Mouse (Mus musculus): ENCODE measurements at regions not wholly inside any gene's neighbourhood (a gene's known extent, or its start where the extent isn't known, plus 50 kb on each side); places are given as distances from the start of the nearest gene placed in this dataset.

DNA sequence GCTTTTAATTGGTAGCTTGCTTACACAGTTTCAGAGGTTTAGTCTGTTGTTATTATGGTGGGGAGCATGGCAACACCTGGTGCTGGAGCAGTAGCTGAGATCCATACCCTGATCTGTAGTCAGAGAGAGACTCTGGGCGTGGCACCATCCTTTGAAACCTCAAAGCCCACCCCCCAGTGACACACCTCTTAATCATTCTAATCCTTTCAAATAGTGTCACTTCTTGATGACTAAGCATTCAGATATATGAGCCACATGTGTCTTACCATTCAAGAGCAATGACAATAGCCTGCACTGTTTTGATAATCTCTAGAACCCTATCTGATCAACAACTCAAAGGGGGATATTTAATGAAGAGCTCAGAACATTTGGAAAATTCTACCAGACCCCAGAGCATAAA lies 57.6 kb upstream of the Mroh9 start:
- Histone ChIP-seq H3K9ac (ENCODE audit: low read depth, low read length) (no peak overlapping the region), H3K36me3 (ENCODE audit: control insufficient read depth, insufficient read depth, low read length) (no peaks in the 10 kb centered on the region), H3K9me3 (ENCODE audit: control insufficient read depth, low read length) (no peaks in the 10 kb centered on the region), H3K27me3 (replicated peaks; ENCODE audit: control insufficient read depth, insufficient read depth, low read length) (no peaks in the 10 kb centered on the region), H3K4me3 (ENCODE audit: low read depth, low read length) (no peak overlapping the region), H3K4me1 (ENCODE audit: control insufficient read depth, insufficient read depth, low read length) (no peaks in the 10 kb centered on the region), H3K4me2 (ENCODE audit: low read depth, low read length) (no peak overlapping the region), H3K27ac (replicated peaks; ENCODE audit: low read depth, low read length) (no peak overlapping the region)
- no peak for ATAC-seq (ENCODE audit: low read depth)
- DNase-seq (ENCODE audit: low spot score) = no peak
- 95% methylated on average over 1 of the region's 1 CpGs for WGBS

DNA sequence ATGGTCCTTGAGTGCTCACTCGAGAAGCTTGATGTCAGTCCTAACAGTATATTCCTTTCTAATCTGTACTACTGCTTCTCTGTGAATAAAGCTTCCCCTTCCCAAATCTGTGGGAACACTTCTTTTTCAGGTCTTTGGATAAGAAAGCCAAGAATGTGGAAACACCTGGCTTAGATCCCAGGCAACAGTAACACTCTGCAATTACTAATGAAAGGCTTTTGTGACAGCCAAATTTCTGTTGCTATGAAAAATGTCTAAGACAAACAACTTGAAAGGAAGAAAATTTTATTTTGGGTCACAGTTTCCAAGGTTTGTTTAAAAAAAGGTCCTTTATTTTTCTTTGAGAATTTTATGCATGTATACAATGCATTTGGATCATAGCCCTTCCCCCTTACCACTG lies 56.0 kb upstream of the Mroh9 start:
- ATAC-seq (ENCODE audit: low read depth) = no peak
- no peak overlapping the region; the same call in 1 of the 2 replicates for H3K27ac ChIP-seq (replicated peaks; ENCODE audit: low read depth, low read length)

DNA sequence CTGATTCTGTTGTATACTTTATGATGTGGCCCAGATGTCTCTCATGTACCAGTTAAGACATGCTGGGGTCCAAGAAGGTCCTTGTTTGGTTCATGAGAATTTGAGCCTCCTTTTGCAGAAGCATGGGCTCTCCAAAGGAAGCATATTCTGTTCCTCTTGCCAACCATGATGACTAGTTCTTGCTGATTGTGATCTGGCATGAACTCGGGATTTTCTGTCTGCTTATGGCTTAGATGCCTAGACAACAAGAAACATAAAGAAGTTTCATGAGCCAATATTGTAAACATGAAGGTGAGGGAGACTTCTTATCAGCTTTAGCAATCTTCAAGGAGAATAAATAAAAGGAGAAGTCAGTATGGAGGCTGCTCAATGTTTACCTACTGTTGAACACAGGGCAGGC lies 52.7 kb upstream of the Mroh9 start:
- ATAC-seq (ENCODE audit: low read depth) = no peak
- H3K9me3 ChIP-seq (ENCODE audit: control insufficient read depth, low read length) = no peaks in the 10 kb centered on the region

More for the DNA sequence above, 56.0 kb upstream of the Mroh9 start:
- Histone ChIP-seq H3K27me3 (replicated peaks; ENCODE audit: control insufficient read depth, insufficient read depth, low read length) (no peaks in the 10 kb centered on the region), H3K9me3 (ENCODE audit: control insufficient read depth, low read length) (no peaks in the 10 kb centered on the region), H3K4me1 (ENCODE audit: control insufficient read depth, insufficient read depth, low read length) (no peaks in the 10 kb centered on the region), H3K9ac (ENCODE audit: low read depth, low read length) (no peak overlapping the region), H3K4me3 (ENCODE audit: low read depth, low read length) (no peak overlapping the region), H3K36me3 (ENCODE audit: control insufficient read depth, insufficient read depth, low read length) (no peaks in the 10 kb centered on the region), H3K4me2 (ENCODE audit: low read depth, low read length) (no peak overlapping the region)
- 61% methylated on average over 1 of the region's 1 CpGs for WGBS
- DNase-seq (ENCODE audit: low spot score) = peak; percentile 40

More for the DNA sequence above, 52.7 kb upstream of the Mroh9 start:
- Histone ChIP-seq H3K4me3 (ENCODE audit: low read depth, low read length) (no peak overlapping the region), H3K36me3 (ENCODE audit: control insufficient read depth, insufficient read depth, low read length) (no peaks in the 10 kb centered on the region), H3K4me1 (ENCODE audit: control insufficient read depth, insufficient read depth, low read length) (no peaks in the 10 kb centered on the region), H3K27me3 (replicated peaks; ENCODE audit: control insufficient read depth, insufficient read depth, low read length) (no peaks in the 10 kb centered on the region), H3K9ac (ENCODE audit: low read depth, low read length) (no peak overlapping the region), H3K4me2 (ENCODE audit: low read depth, low read length) (no peak overlapping the region), H3K27ac (replicated peaks; ENCODE audit: low read depth, low read length) (no peak overlapping the region)
- 53% methylated on average over 1 of the region's 1 CpGs for WGBS
- DNase-seq (ENCODE audit: low spot score) = peak; percentile 51
